Mouse (Mus musculus) olfactory bulb, adult 2 months (tissue): ENCODE measurements around the gene Ppp4r3b. TPM values are rescaled to one million over a fixed set of nuclear protein-coding genes. Genes with fewer than 3 reads are reported as not detected.

Experiments used
- H3K27ac ChIP-seq: fragments of 200-500 bp; 2 replicates; pipeline ENCODE4 v1.5.1; 2012; ENCODE audit warnings: low read depth, low read length; ENCODE audit not compliant: insufficient read depth
- H3K4me1 ChIP-seq: fragments of 200-500 bp; 2 replicates; pipeline ENCODE4 v1.6.1; 2012; ENCODE audit warnings: low read length; ENCODE audit not compliant: control insufficient read depth, insufficient read depth
- H3K4me3 ChIP-seq: fragments of 200-500 bp; 2 replicates; pipeline ENCODE4 v1.5.1; 2012; ENCODE audit warnings: mild to moderate bottlenecking, low read depth, low read length, moderate library complexity; ENCODE audit not compliant: insufficient read depth
- CTCF ChIP-seq: fragments of 200-500 bp; IDR thresholded peaks from 2 replicates; pipeline ENCODE4 v1.5.1; 2012; ENCODE audit warnings: low read depth, mild to moderate bottlenecking, low read length, moderate library complexity; ENCODE audit not compliant: insufficient read depth
- POLR2A ChIP-seq: fragments of 200-500 bp; IDR thresholded peaks from 2 replicates; pipeline ENCODE4 v1.6.1; 2012; ENCODE audit warnings: mild to moderate bottlenecking, low read depth, low read length, moderate library complexity; ENCODE audit not compliant: insufficient read depth
- WGBS: fragments of 180-500 bp; shearing (Covaris S2); methylation state at CpG from one replicate; pipeline ENCODE4 v1.1.7; 2018; 5-methylcytosine and 5-hydroxymethylcytosine counted together
- polyA plus RNA-seq: library from polyadenylated mRNA; stranded (reverse); fragments of >200 nt; gene quantifications from 2 replicates; pipeline ENCODE4 v1.2.4, GENCODE M21; 2012; ENCODE audit warnings: low replicate concordance; ENCODE audit not compliant: missing spikeins, insufficient read depth, insufficient read length

Ppp4r3b gene
- polyA plus RNA-seq, 1 experiment = not detected

DNA sequence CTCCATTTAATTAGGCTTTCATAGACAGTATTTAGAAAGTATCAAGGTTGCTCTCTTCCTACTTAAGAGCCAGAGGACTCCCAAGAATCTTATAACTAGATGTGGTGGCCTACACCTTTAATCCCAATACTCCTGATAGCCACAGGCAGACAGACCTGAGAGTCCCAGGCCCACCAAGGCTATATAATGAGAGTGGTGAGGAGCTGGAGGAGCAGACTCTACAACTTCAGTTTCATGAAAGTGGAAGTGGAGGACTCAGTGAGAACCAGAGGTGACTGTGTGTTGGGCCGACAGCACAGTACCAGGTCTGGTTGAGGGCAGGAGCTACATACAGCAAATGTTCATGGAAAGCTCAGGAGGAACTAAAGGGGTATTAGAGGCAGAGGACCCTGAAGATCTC lies 75.0 kb downstream of the Ppp4r3b start:
- H3K27ac ChIP-seq = no peak overlapping the region
- 100% methylated on average over 1 of the region's 1 CpGs for WGBS
- TF ChIP-seq CTCF (no peak), POLR2A (no peak)

GRCm38 (mm10) chr11:29248386-29248785 lies 75.7 kb downstream of the Ppp4r3b start:
- no peak overlapping the region for H3K4me3 ChIP-seq
- peaks cover 3% of the 10 kb centered on the region; the same call in 1 of the 2 replicates for H3K4me1 ChIP-seq
- TF ChIP-seq POLR2A = no peak
- no peak for TF ChIP-seq CTCF
- 95% methylated on average over 5 of the region's 5 CpGs for WGBS
- no peak overlapping the region for H3K27ac ChIP-seq

More for the DNA sequence above, 75.0 kb downstream of the Ppp4r3b start:
- Histone ChIP-seq H3K4me1 (peaks cover 4% of the 10 kb centered on the region; the same call in 1 of the 2 replicates), H3K4me3 (no peak overlapping the region)

DNA sequence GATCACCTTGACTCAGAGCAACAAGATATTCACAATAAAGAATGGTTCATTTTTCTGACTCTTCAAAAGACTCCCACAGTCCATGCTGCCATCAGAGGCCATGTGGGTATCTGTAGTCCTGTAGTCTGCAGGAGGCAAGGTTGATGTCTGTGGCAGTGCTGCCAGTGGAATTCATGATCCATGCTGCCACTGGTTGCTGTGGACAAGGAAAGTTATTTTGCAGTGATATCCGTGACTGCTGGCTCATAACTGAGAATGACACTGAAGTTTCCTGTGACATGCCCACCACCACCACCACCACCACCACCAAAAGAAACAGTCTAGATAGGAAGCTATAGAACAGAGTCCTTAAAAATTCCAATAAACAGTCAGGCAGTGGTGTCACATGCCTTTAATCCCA lies 82.0 kb downstream of the Ppp4r3b start:
- Histone ChIP-seq H3K27ac (no peak overlapping the region), H3K4me1 (no peaks in the 10 kb centered on the region), H3K4me3 (no peak overlapping the region)
- 87% methylated on average over 1 of the region's 1 CpGs for WGBS
- TF ChIP-seq POLR2A (no peak), CTCF (no peak)

DNA sequence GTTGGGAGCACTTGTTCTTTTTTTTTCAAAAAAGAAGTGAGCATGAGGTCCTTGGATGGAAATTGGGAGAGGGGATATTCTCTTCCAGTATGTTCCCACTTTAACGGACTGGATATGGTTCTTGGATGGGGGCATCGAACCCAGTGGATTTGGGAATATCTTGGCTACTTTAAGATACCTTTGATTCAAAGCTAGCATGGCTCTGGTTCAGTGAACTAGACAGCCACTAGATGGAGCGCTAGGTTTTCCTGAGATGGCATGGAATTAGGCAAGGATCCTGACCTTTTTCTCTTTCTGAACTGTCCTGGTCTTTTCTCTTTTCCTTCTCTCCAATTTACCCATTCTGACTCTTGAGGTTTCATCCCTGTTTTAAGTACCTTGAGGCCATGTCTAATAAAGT lies 95.1 kb downstream of the Ppp4r3b start:
- H3K4me3 ChIP-seq = no peak overlapping the region
- no peak overlapping the region for H3K27ac ChIP-seq
- H3K4me1 ChIP-seq = no peaks in the 10 kb centered on the region
- 6% methylated on average over 3 of the region's 3 CpGs for WGBS
- TF ChIP-seq CTCF (no peak), POLR2A (no peak)

Other genes with a start within 250 kb of the Ppp4r3b start
- gene Pnpt1, start 42.1 kb upstream of the Ppp4r3b start, polyA plus RNA-seq = not detected in 2 replicates
- 308 TPM in 1 of 2 replicates, not detected in the other for gene Cfap36, start 74.5 kb downstream of the Ppp4r3b start, polyA plus RNA-seq
- gene Ccdc88a, start 200.8 kb downstream of the Ppp4r3b start, polyA plus RNA-seq = 43.0 TPM in 1 of 2 replicates, not detected in the other